Mouse (Mus musculus): ENCODE measurements around the gene Stard9. TPM values are rescaled to one million over a fixed set of nuclear protein-coding genes. Genes with fewer than 3 reads are reported as not detected.

Stard9 gene
- total and polyA plus RNA-seq, 3 experiments = 0.23 to 0.81 (median 0.76) TPM

DNA sequence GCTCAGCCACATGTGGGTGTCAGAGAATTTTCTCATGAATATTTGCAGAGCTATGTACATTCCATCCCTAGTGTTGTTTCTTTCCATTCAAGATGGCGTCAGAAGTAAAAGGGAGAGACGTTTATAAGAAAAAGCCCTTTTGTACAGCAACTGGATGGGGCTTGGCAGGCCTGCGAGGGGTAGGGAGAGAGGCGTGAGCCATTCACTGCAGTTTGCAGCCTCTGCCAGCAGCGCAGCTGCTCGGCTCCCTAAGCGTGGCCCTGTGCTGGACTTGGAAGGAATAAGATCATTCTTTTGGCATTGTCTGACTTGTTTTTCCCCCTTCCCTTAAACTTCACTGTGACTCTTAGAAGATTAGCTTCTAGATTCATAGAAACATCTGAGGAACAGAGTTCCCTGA lies 14.9 kb downstream of the Stard9 start:
- dilution Hi-C loops (cut with MboI; ENCODE audit: extremely low pct_ligation_motif_present, extremely low pct_unique_long_range_greater_than_20kb, low sequenced_read_pairs) = no loop called here
- H3K27ac ChIP-seq (ENCODE audit: insufficient read depth, low read depth) = no peak overlapping the region

GRCm38 (mm10) chr2:120646777-120647176 lies 17.9 kb downstream of the Stard9 start:
- H3K9ac ChIP-seq (ENCODE audit: insufficient read depth, low read depth) = no peak overlapping the region
- in situ Hi-C loops (cut with MboI; ENCODE audit: low pct_ligation_motif_present, low pct_unique_long_range_greater_than_20kb, low sequenced_read_pairs) = no loop called here
- no peaks in the 10 kb centered on the region for H3K36me3 ChIP-seq (replicated peaks in 1 of 2; ENCODE audit: control insufficient read depth in 1 of 2, insufficient read depth in 1 of 2, low read length in 1 of 2)
- H3K27ac ChIP-seq (ENCODE audit: insufficient read depth, low read depth) = no peak overlapping the region
- dilution Hi-C loops (cut with MboI; ENCODE audit: extremely low pct_ligation_motif_present, extremely low pct_unique_long_range_greater_than_20kb, low sequenced_read_pairs) = no loop called here
- TF ChIP-seq CTCF (conservative IDR thresholded peaks at IDR 0.05 in 1 of 2, IDR thresholded peaks at IDR 0.05 in 1 of 2; ENCODE audit: low read depth in 2 of 2, low read length in 2 of 2) (no peak), IRF4 (IDR thresholded peaks at IDR 0.05; ENCODE audit: low read depth, low read length) (no peak), MAX (IDR thresholded peaks at IDR 0.05; ENCODE audit: low read length) (no peak), TCF12 (IDR thresholded peaks at IDR 0.05; ENCODE audit: low read depth, low read length) (no peak), USF1 (IDR thresholded peaks at IDR 0.05; ENCODE audit: low read depth, low read length) (no peak), ZMIZ1 (IDR thresholded peaks at IDR 0.05; ENCODE audit: low read depth, low read length) (no peak), TBP (conservative IDR thresholded peaks at IDR 0.05; ENCODE audit: low read depth, low read length) (no peak), POLR2A (IDR thresholded peaks at IDR 0.05; ENCODE audit: low read depth, low read length) (no peak), MEF2A (IDR thresholded peaks at IDR 0.05; ENCODE audit: borderline replicate concordance, low read depth, low read length) (no peak), SIN3A (IDR thresholded peaks at IDR 0.05; ENCODE audit: low read length) (no peak), POLR2AphosphoS2 (IDR thresholded peaks at IDR 0.05; ENCODE audit: low read depth, low read length) (no peak), CHD2 (IDR thresholded peaks at IDR 0.05; ENCODE audit: low read length) (no peak), BHLHE40 (IDR thresholded peaks at IDR 0.05; ENCODE audit: low read depth, low read length) (no peak), RAD21 (IDR thresholded peaks at IDR 0.05; ENCODE audit: low read depth, low read length) (no peak), MAZ (IDR thresholded peaks at IDR 0.05; ENCODE audit: low read depth, low read length) (no peak), JUND (conservative IDR thresholded peaks at IDR 0.05; ENCODE audit: low read depth, low read length) (no peak), CHD1 (IDR thresholded peaks at IDR 0.05; ENCODE audit: low read depth, low read length) (no peak)
- peaks cover 0 to 3% of the 10 kb centered on the region in 2 experiments; a peak in 1 of 4 replicates for H3K4me1 ChIP-seq (ENCODE audit: control insufficient read depth in 1 of 2, insufficient read depth in 2 of 2)
- no peaks in the 10 kb centered on the region for H3K79me2 ChIP-seq (replicated peaks; ENCODE audit: control insufficient read depth, extremely low read depth, insufficient read depth, poor library complexity, severe bottlenecking)
- no peak for DNase-seq (ENCODE audit: extremely low read depth)
- H3K9me3 ChIP-seq (replicated peaks; ENCODE audit: low read length) = peaks cover 2% of the 10 kb centered on the region
- H3K4me2 ChIP-seq (ENCODE audit: insufficient read depth, low read depth, poor library complexity, severe bottlenecking) = no peak overlapping the region
- no peaks in the 10 kb centered on the region for H3K27me3 ChIP-seq (replicated peaks)
- no peak overlapping the region for H3K4me3 ChIP-seq (replicated peaks in 1 of 3; ENCODE audit: low read depth in 2 of 3, low read length in 2 of 3, poor library complexity in 1 of 3)

More for the DNA sequence above, 14.9 kb downstream of the Stard9 start:
- in situ Hi-C loops (cut with MboI; ENCODE audit: low pct_ligation_motif_present, low pct_unique_long_range_greater_than_20kb, low sequenced_read_pairs) = no loop called here
- DNase-seq (ENCODE audit: extremely low read depth) = no peak
- H3K9ac ChIP-seq (ENCODE audit: insufficient read depth, low read depth) = no peak overlapping the region
- peaks cover 0 to 3% of the 10 kb centered on the region in 2 experiments; a peak in 1 of 4 replicates for H3K4me1 ChIP-seq (ENCODE audit: control insufficient read depth in 1 of 2, insufficient read depth in 2 of 2)
- no peaks in the 10 kb centered on the region for H3K79me2 ChIP-seq (replicated peaks; ENCODE audit: control insufficient read depth, extremely low read depth, insufficient read depth, poor library complexity, severe bottlenecking)
- H3K27me3 ChIP-seq (replicated peaks) = no peaks in the 10 kb centered on the region
- TF ChIP-seq ELF1 (IDR thresholded peaks at IDR 0.05; ENCODE audit: low read depth, low read length) (no peak), UBTF (IDR thresholded peaks at IDR 0.05; ENCODE audit: low read depth, low read length) (no peak), POLR2AphosphoS2 (IDR thresholded peaks at IDR 0.05; ENCODE audit: low read depth, low read length) (no peak), ETS1 (conservative IDR thresholded peaks at IDR 0.05; ENCODE audit: low read depth, low read length) (no peak), SMC3 (IDR thresholded peaks at IDR 0.05; ENCODE audit: low read depth, low read length) (no peak), TCF12 (IDR thresholded peaks at IDR 0.05; ENCODE audit: low read depth, low read length) (no peak), USF2 (conservative IDR thresholded peaks at IDR 0.05; ENCODE audit: low read depth, low read length) (no peak), CTCF (conservative IDR thresholded peaks at IDR 0.05 in 1 of 2, IDR thresholded peaks at IDR 0.05 in 1 of 2; ENCODE audit: low read depth in 2 of 2, low read length in 2 of 2) (no peak), MXI1 (IDR thresholded peaks at IDR 0.05; ENCODE audit: low read depth, low read length) (no peak), E2F4 (IDR thresholded peaks at IDR 0.05; ENCODE audit: insufficient replicate concordance, low read depth, low read length) (no peak), CHD1 (IDR thresholded peaks at IDR 0.05; ENCODE audit: low read depth, low read length) (no peak), MAZ (IDR thresholded peaks at IDR 0.05; ENCODE audit: low read depth, low read length) (no peak), KAT2A (IDR thresholded peaks at IDR 0.05; ENCODE audit: insufficient replicate concordance, low read length) (no peak), POLR2A (IDR thresholded peaks at IDR 0.05; ENCODE audit: low read depth, low read length) (no peak), ZMIZ1 (IDR thresholded peaks at IDR 0.05; ENCODE audit: low read depth, low read length) (no peak), ZC3H11A (IDR thresholded peaks at IDR 0.05; ENCODE audit: low read depth, low read length) (no peak), MEF2A (IDR thresholded peaks at IDR 0.05; ENCODE audit: borderline replicate concordance, low read depth, low read length) (no peak), JUND (conservative IDR thresholded peaks at IDR 0.05; ENCODE audit: low read depth, low read length) (no peak)
- H3K4me3 ChIP-seq (replicated peaks in 1 of 3; ENCODE audit: low read depth in 2 of 3, low read length in 2 of 3, poor library complexity in 1 of 3) = no peak overlapping the region
- no peaks in the 10 kb centered on the region for H3K9me3 ChIP-seq (replicated peaks; ENCODE audit: low read length)
- H3K4me2 ChIP-seq (ENCODE audit: insufficient read depth, low read depth, poor library complexity, severe bottlenecking) = no peak overlapping the region
- H3K36me3 ChIP-seq (replicated peaks in 1 of 2; ENCODE audit: control insufficient read depth in 1 of 2, insufficient read depth in 1 of 2, low read length in 1 of 2) = no peaks in the 10 kb centered on the region
